Mouse (Mus musculus): ENCODE measurements around the gene Usp46. TPM values are rescaled to one million over a fixed set of nuclear protein-coding genes. Genes with fewer than 3 reads are reported as not detected.
"Not testable (repeated sequence)": the region's sequence is repeated elsewhere in the genome, so short reads cannot be mapped to it uniquely, and the experiment has no call there.

Usp46 gene
- total and polyA plus RNA-seq, 2 experiments = 3.0 to 5.4 TPM

DNA sequence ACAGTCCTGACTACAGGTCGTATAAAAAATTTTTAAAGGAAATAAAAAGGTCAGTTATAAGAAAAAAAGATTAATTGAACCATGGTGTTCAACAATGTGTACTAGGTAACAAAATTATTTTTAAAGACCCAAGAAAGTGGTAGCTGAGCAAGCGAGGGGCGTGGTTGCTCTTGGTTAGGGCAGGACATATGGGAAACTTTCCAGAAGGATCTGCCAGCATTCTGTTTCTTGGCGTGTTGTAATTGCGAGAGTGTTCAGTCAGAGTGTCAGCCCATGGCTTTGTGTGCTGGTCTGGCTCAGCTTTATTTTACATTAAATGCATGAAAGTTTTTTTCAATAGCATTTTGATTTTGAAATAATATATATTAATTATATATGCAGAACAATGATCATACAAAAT, 96.5 kb downstream of the Usp46 start:
- Histone ChIP-seq H3K27me3 (ENCODE audit: control insufficient read depth, insufficient read depth, low read length) (no peaks in the 10 kb centered on the region), H3K4me3 (ENCODE audit: insufficient read depth, low read depth, low read length) (no peak overlapping the region), H3K4me1 (ENCODE audit: control insufficient read depth, insufficient read depth, low read length) (no peaks in the 10 kb centered on the region), H3K9ac (ENCODE audit: low read depth, low read length) (no peak overlapping the region), H3K36me3 (ENCODE audit: control insufficient read depth, insufficient read depth, low read length) (no peaks in the 10 kb centered on the region), H3K27ac (replicated peaks; ENCODE audit: insufficient read depth, low read depth, low read length) (no peak overlapping the region), H3K79me2 (ENCODE audit: control insufficient read depth, insufficient read depth, low read length) (no peaks in the 10 kb centered on the region)
- TF ChIP-seq CTCF (IDR thresholded peaks at IDR 0.05; ENCODE audit: low read depth, low read length) (no peak), POLR2A (IDR thresholded peaks at IDR 0.05; ENCODE audit: extremely low read depth, insufficient read depth, low read length) (no peak)
- DNase-seq (ENCODE audit: extremely low read depth, low read depth, low spot score) = no peak
- 77% methylated on average over 5 of the region's 5 CpGs for WGBS

GRCm38 (mm10) chr5:73970024-73970628, 98.1 kb downstream of the Usp46 start:
- TF ChIP-seq CTCF (IDR thresholded peaks at IDR 0.05; ENCODE audit: low read depth, low read length) (no peak), POLR2A (IDR thresholded peaks at IDR 0.05; ENCODE audit: extremely low read depth, insufficient read depth, low read length) (no peak)
- 66% methylated on average over 7 of the region's 7 CpGs for WGBS
- no peaks in the 10 kb centered on the region for H3K36me3 ChIP-seq (ENCODE audit: control insufficient read depth, insufficient read depth, low read length)
- no peaks in the 10 kb centered on the region for H3K79me2 ChIP-seq (ENCODE audit: control insufficient read depth, insufficient read depth, low read length)
- H3K27ac ChIP-seq (replicated peaks; ENCODE audit: insufficient read depth, low read depth, low read length) = peak overlapping the region; percentile 37; the same call in 1 of the 2 replicates
- no peaks in the 10 kb centered on the region for H3K27me3 ChIP-seq (ENCODE audit: control insufficient read depth, insufficient read depth, low read length)
- no peak overlapping the region for H3K4me3 ChIP-seq (ENCODE audit: insufficient read depth, low read depth, low read length)
- H3K4me1 ChIP-seq (ENCODE audit: control insufficient read depth, insufficient read depth, low read length) = no peaks in the 10 kb centered on the region
- H3K9ac ChIP-seq (ENCODE audit: low read depth, low read length) = no peak overlapping the region
- DNase-seq (ENCODE audit: extremely low read depth, low read depth, low spot score) = peak; percentile 36

- Histone ChIP-seq H3K9ac (ENCODE audit: low read depth, low read length) (no peak overlapping the region), H3K4me1 (ENCODE audit: control insufficient read depth, insufficient read depth, low read length) (no peaks in the 10 kb centered on the region), H3K79me2 (ENCODE audit: control insufficient read depth, insufficient read depth, low read length) (no peaks in the 10 kb centered on the region), H3K27ac (replicated peaks; ENCODE audit: insufficient read depth, low read depth, low read length) (no peak overlapping the region), H3K27me3 (ENCODE audit: control insufficient read depth, insufficient read depth, low read length) (no peaks in the 10 kb centered on the region), H3K36me3 (ENCODE audit: control insufficient read depth, insufficient read depth, low read length) (no peaks in the 10 kb centered on the region), H3K4me3 (ENCODE audit: insufficient read depth, low read depth, low read length) (no peak overlapping the region)
- WGBS = 84% methylated on average over 8 of the region's 8 CpGs
- TF ChIP-seq POLR2A (IDR thresholded peaks at IDR 0.05; ENCODE audit: extremely low read depth, insufficient read depth, low read length) = no peak
- TF ChIP-seq CTCF (IDR thresholded peaks at IDR 0.05; ENCODE audit: low read depth, low read length) = no peak
- no peak for DNase-seq (ENCODE audit: extremely low read depth, low read depth, low spot score)
These were observed 98.9 kb downstream of the Usp46 start for GRCm38 (mm10) chr5:73969338-73969737.

GRCm38 (mm10) chr5:73959779-73960178, 108.5 kb downstream of the Usp46 start:
- no peaks in the 10 kb centered on the region for H3K36me3 ChIP-seq (ENCODE audit: control insufficient read depth, insufficient read depth, low read length)
- TF ChIP-seq POLR2A (IDR thresholded peaks at IDR 0.05; ENCODE audit: extremely low read depth, insufficient read depth, low read length) (no peak), CTCF (IDR thresholded peaks at IDR 0.05; ENCODE audit: low read depth, low read length) (no peak)
- no peaks in the 10 kb centered on the region for H3K79me2 ChIP-seq (ENCODE audit: control insufficient read depth, insufficient read depth, low read length)
- H3K4me1 ChIP-seq (ENCODE audit: control insufficient read depth, insufficient read depth, low read length) = no peaks in the 10 kb centered on the region
- WGBS = 83% methylated on average over 7 of the region's 7 CpGs
- no peak overlapping the region for H3K27ac ChIP-seq (replicated peaks; ENCODE audit: insufficient read depth, low read depth, low read length)
- H3K4me3 ChIP-seq (ENCODE audit: insufficient read depth, low read depth, low read length) = no peak overlapping the region
- no peak for DNase-seq (ENCODE audit: extremely low read depth, low read depth, low spot score)
- H3K9ac ChIP-seq (ENCODE audit: low read depth, low read length) = no peak overlapping the region
- no peaks in the 10 kb centered on the region for H3K27me3 ChIP-seq (ENCODE audit: control insufficient read depth, insufficient read depth, low read length)

DNA sequence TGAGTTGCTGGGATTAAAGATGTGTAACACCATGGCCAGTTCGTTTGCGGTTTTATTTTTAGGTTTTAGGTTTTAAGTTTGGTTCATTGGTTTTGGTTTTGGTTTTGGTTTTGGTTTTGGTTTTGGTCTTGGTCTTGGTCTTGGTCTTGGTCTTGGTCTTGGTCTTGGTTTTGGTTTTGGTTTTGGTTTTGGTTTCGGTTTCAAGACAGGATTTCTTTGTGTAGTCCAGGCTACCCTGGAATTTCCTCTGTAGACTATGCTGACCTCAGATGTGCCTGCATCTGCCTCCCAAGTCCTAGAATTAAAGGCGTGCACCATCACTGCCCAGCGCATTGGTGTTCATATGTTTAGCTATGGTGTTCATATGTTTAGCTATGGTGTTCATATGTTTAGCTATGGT, 109.6 kb downstream of the Usp46 start:
- H3K36me3 ChIP-seq (ENCODE audit: control insufficient read depth, insufficient read depth, low read length); H3K4me3 ChIP-seq (ENCODE audit: insufficient read depth, low read depth, low read length); H3K27ac ChIP-seq (replicated peaks; ENCODE audit: insufficient read depth, low read depth, low read length); H3K4me1 ChIP-seq (ENCODE audit: control insufficient read depth, insufficient read depth, low read length); DNase-seq (ENCODE audit: extremely low read depth, low read depth, low spot score); H3K79me2 ChIP-seq (ENCODE audit: control insufficient read depth, insufficient read depth, low read length); H3K27me3 ChIP-seq (ENCODE audit: control insufficient read depth, insufficient read depth, low read length); H3K9ac ChIP-seq (ENCODE audit: low read depth, low read length): not testable (repeated sequence)
- 93% methylated on average over 5 of the region's 5 CpGs for WGBS

DNA sequence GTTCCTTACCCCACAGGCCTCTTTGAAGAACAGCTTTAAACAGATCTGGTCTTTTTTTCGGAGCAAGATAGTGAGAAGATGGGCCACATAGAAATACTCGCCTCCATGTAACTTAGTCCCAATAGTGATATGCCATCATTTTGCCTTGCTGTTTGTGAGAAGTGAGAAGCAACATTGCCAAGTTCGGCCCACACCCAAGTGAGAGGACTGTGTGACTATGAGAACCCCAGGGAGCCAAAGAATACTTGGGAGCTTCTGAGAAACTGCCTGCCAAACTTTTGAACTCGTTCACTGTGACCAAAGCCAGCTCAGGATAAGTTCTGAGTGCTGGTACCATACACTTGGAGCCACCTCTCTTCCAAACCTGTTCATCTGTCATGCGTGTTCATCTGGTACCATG, 110.1 kb downstream of the Usp46 start:
- 94% methylated on average over 5 of the region's 5 CpGs for WGBS
- no peak overlapping the region for H3K9ac ChIP-seq (ENCODE audit: low read depth, low read length)
- no peaks in the 10 kb centered on the region for H3K27me3 ChIP-seq (ENCODE audit: control insufficient read depth, insufficient read depth, low read length)
- H3K4me1 ChIP-seq (ENCODE audit: control insufficient read depth, insufficient read depth, low read length) = no peaks in the 10 kb centered on the region
- H3K79me2 ChIP-seq (ENCODE audit: control insufficient read depth, insufficient read depth, low read length) = no peaks in the 10 kb centered on the region
- H3K36me3 ChIP-seq (ENCODE audit: control insufficient read depth, insufficient read depth, low read length) = no peaks in the 10 kb centered on the region
- no peak for DNase-seq (ENCODE audit: extremely low read depth, low read depth, low spot score)
- no peak overlapping the region for H3K4me3 ChIP-seq (ENCODE audit: insufficient read depth, low read depth, low read length)
- no peak overlapping the region for H3K27ac ChIP-seq (replicated peaks; ENCODE audit: insufficient read depth, low read depth, low read length)
- no peak for TF ChIP-seq CTCF (IDR thresholded peaks at IDR 0.05; ENCODE audit: low read depth, low read length)

Data from liver, adult 2 months (tissue).